Mouse (Mus musculus) adrenal gland, postnatal 14 days (tissue): Measurements from ENCODE around the gene Cdk7. TPM values are rescaled to one million over a fixed set of nuclear protein-coding genes. Genes with fewer than 3 reads are reported as not detected.
"Not testable (repeated sequence)": the region's sequence is repeated elsewhere in the genome, so short reads cannot be mapped to it uniquely, and the experiment has no call there.

Experiments used
- DNase-seq: peaks from one replicate; pipeline ENCODE4 v3.0.0; 2021; ENCODE audit warnings: mixed read lengths
- long read RNA-seq, 2 experiments: library from polyadenylated mRNA; stranded (forward); transcript quantifications; one replicate each; pipeline ENCODE4 v2.0.0; 2021
- total RNA-seq: library from RNA; stranded (reverse); gene quantifications from 2 replicates; pipeline ENCODE4 v1.2.3, GENCODE M21; 2021

Gene Cdk7
- total RNA-seq = 40.9 and 42.0 TPM in 2 replicates
- long read RNA-seq, experiment 1, transcript Cdk7-201 (12 exons, 1,988 nt) = major isoform, 30 of 40 reads
- long read RNA-seq, experiment 1, partial matches to known transcripts = 5 of 40 reads
- long read RNA-seq, experiment 1, other reads (novel, unspliced or antisense) = 5 of 40 reads
- long read RNA-seq, experiment 2, transcript Cdk7-201 (12 exons, 1,988 nt) = major isoform, 35 of 38 reads
- long read RNA-seq, experiment 2, partial matches to known transcripts = 0 of 38 reads
- long read RNA-seq, experiment 2, other reads (novel, unspliced or antisense) = 3 of 38 reads

DNA sequence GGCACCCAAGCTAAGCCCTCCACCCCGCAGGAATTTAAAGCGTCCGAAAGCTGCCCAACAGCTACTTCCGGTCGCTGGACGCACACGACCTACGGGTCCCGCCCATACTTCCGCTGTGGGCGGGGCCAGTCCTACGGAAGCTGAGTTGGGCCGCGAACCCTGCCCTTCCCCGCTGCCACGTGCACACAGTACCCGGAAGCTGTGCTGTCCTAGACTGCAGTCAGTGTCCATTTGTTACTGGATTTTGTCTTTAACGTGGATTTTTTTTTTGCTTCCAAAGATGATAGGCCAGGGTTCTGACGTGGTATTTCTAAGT lies at the start of gene Cdk7:
TSS of gene Cdk7 (minus strand) at position 79 of the 316 bp plus-strand sequence.
- DNase-seq = peak; percentile 97

DNA sequence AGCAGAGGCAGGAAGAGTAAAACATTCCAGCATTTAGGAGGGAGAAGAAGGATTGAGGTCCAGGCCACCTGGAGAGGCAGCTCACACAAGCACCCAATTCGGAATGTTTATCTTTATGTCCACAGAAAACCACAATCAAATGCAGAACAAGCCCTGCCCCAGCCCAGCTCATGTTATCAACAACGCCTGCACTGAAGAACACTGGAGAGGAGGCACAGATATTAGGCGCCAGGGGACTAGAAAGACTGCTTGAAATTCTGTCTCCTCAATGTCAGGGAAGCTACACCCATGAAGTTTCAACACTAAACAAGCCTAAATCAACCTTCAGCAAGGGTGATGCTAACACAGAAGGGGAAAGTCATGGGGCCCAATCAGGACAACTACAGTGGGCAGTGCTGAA lies 46.8 kb upstream of the Cdk7 start:
- no peak for DNase-seq

DNA sequence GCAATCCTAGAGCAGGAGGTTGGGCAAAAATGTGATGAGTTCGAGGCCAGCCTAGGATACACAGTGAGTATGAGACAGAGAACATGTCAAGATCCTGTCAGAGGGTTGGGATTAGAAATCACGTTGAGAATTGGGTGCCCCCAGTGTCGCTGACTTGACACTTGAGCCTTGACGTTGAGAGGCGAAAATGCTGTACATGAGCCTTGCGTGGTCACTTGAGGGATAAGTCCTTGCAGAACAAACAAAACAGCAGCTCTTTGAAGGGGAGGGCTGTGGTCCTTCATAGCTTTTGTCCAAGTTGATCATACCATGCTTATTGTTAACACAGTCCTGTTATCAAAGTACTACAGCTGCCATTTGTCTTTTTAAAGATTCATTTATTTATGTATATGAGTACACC lies 46.0 kb upstream of the Cdk7 start:
- DNase-seq = no peak

DNA sequence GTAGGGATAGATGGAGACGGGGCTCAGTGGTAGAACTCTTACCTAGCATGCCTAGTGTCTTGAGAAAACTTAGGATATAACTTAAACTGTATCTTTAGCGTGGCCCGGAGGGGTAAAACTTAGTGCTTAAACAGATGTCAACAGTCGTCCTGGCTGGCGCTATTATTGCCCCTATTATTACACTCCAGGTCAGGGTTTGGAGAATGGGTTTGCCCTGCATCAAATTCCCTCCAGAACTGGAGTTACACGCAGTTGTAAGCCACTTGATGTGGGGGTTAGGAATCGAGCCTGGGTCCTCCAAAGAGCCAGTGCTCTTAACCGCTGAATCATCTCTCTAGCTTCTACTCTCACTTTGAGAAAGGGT lies 45.3 kb upstream of the Cdk7 start:
- no peak for DNase-seq

DNA sequence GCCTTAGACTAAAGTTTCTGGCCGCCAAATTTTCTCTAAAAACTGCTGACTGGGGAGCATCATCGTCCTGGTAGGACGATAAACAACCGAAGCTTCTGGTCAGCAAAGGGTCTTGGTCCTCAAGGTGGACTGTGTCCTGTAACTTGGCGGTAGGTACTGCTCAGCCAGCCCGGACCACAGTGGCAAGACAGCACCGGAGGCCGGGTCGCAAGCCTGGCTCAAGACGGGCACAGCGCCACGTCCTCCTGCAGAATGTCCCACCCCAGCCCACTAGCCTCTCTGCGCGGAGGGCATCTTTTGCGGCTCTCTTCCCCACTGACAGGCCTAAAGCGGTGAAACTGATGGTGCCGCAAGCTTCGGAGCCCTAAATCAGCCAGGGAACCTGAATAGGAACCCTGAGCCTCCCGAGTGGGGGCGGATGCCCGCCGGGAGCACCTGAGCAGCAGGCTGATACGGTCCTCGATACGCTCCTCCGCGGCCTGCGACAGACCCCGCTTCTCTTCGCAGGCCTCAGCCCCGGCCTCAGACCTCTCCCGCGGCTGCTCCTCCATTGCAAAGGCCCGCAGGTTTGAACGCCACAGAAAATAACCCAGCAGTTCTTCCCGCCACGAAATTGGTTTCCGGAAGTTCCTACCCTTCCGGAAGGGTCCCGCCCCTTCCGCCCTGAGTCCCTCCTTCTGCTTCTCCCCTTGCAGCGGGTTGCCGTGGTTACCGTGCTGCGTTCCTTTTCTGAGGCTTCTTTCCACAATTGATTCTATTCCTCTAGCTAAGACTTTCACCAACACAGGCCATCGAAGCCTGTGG lies 44.7 kb upstream of the Cdk7 start, which contains the start of gene Cenph:
TSS of gene Cenph (minus strand) at position 648 of the 804 bp plus-strand sequence.
- DNase-seq = peak; percentile 93

DNA sequence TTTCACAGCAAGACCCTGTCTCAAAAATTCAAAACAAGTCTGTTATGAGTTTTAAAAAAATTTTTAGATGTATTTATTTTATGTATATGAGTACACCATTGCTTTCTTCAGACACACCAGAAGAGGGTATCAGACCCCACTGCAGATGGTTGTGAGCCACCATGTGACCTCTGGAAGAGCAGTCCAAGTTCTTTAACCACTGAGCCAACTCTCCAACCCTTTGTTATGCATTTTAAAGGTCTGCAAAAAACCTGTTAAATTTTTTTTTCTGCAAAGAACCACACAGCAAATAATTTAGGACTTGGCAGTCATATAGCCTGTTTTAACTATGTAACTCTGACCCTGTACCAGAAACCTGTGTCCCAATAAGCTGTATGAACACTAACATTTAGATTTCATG lies 44.0 kb upstream of the Cdk7 start:
- no peak for DNase-seq

DNA sequence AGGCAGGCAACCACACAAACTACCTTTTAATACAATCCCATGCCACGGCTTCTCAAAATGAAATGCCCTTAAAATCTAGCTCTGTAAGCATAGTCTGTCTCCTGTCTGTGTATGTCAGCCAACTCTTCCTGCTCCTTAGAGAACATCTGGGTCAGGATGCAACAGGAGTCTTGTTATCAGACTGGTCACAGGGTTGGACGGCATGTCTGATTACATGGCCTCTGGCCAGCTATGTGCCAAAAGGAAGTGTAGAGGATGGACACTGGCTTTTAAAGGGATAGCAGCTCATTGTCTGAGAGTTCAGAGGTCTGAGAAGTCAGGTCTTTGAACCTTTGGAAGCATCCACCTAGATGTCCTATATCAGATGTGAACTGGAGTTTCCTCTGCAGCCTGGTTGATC lies 24.6 kb upstream of the Cdk7 start:
- DNase-seq = no peak

DNA sequence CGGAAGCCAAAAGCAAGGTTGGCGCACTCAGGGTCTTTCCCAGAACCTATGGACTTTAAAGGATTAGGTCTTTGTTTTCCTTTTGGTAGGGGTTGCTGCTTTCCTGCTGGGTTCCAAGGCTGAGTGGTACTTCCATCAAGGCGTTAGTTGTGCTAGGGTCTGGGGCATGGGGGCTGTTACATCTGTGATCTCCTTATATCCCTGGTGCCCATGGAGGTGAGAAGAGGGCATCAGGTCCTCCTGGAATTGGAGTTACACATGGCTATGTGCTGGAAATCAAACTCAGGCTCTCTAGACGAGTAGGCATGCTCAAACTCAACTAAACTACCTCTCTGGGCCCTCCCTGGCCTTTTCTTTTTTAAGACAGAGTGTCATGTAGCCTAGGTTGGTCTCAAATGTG lies 23.4 kb upstream of the Cdk7 start:
- no peak for DNase-seq

DNA sequence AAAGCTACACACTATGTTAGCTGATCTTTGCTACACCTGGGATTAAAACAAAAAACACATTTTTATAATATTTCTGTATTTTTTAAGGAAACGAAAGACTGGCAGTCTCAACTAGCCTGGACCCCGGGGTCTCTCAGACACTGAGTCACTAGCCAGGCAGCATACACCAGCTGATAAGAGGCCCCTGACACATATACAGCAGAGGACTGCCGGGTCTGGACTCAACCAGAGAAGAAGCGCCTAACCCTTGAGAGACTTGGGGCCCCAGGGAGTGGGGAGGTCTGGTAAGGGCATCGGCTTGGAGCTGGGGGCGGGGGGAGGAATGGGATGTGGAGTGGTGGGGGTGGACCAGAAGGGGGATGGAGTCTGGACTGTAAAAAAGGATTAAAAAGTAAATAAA lies 22.3 kb upstream of the Cdk7 start:
- no peak for DNase-seq

DNA sequence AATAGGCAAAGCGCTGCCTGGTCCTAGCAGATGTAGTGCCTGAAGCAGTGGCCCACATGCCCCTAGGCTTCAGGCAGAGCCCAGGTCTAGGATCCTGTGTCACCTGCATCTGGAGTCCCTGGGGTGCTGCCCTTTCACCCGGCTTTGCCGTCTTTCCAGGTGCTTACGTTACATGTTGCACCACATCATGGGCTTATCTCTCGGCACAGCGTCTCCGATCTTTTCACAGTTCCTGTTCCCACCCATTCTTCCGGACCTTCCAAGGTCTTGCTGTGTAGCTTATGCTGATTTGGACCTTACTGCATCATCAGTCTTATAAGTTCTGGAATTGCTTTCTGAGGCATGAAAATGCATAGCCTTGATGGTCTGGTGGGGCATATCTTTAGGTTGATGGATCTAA lies 21.8 kb upstream of the Cdk7 start:
- no peak for DNase-seq

DNA sequence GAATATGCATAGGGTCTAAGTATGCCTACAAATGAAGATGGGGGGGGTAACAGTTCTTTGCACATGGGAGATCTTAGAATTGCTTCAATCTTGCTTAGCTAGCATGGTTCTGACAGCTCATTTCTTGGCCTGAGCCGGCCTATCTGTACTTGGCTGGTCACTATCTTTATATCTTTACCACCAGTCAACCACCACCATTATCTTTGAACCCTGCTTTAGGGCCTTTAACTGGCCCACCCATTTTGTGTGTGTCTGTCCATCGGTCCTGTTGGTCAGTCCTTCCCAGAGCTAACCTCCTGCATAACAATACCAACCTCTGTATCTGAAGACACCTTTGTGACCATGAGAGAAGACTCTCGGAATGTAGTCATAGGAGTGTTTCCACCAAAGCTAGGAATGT lies 20.7 kb upstream of the Cdk7 start:
- no peak for DNase-seq

DNA sequence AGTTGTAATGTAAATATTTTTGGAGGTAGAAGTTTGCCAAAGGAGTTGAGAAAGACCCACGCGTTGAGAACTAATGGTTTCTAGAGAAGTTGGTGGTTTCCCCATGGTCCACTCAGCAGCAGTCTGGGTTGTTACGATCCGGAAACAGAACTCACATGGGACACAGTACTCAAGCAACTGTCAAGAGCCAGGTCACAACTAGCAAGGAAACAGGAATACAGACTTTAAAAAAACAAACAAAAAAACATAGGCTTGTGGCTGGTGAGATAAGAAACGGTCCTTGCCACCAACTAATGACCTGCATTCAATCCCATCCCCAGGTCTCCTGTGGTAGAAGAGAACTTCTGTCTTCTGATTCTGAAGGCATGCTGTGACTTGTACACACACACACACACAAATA lies 20.1 kb upstream of the Cdk7 start:
- no peak for DNase-seq

DNA sequence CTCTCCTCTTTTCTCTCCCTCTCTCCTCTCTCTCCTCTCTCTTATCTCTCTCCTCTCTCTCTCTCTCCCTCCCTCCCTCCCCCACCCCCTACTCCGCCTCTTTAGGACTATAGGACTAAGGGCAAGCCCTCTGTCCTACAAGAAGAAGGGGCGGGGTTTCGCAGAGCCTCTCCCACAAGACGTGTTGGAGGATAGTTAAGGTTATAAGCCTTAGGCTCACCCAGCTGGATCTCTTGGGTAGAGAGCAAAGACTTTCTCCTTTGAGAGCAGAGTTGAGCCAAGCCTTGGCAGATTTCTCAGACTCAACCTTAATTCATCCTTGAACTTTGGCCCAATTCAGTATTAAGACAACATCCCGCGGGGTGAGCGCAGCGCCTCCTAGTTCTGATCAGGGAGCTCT lies 17.9 kb upstream of the Cdk7 start:
- peak; percentile 40 for DNase-seq

DNA sequence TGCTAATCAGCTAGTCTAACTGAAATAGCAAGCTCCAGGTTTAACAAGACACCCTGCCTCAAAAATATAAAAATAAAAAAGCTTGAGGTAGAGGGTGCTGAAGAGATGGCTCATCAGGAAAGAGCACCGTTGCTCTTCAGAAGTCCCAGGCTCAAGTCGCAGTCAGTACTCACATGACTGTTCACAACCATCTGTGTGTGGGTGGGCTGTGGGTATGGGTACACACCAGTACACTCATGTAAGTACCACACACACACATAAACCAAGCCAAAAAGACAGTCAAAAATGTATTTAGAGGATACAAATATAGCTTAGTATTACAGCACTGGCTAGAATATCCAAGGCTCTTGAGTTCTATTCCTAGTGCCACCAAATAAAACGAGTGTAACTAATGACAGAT lies 15.4 kb upstream of the Cdk7 start:
- no peak for DNase-seq

DNA sequence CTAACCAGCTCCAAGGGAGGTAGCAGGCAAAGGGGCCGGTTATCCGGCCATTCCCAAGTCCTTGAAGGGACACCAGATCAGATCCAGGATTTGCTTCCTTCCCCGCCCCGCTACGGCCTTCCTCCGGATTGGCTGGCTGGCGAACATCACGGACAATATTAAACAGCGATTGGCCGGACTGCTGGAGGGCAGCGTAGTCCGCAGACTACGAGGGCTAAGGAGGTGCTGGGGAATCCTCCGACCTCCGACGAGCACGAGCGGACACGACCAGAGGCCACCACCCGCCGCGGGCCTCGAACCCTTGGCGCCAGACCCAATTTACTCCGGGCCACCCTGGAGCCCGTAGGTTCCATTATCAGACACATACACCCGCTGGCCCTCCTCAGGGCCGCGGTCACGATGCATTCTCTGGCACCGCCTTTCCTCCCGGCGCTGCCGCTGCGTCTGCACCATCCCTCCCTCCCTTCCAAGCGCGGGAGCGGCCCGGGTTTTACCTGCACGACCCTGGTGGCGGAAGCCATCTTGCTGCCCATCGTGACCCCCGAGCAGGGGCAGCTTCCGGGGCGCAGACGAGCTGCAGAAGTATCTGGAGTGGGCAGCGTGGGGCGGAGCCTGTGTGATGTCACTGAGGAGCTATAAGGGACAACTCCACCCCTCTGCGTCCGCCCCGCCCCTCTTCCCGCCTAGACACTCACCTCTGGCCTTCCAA lies 13.5 kb upstream of the Cdk7 start, which contains the start of gene Mrps36:
TSS of gene Mrps36 (minus strand) at position 624 of the 709 bp plus-strand sequence.
- DNase-seq = peak; percentile 96

DNA sequence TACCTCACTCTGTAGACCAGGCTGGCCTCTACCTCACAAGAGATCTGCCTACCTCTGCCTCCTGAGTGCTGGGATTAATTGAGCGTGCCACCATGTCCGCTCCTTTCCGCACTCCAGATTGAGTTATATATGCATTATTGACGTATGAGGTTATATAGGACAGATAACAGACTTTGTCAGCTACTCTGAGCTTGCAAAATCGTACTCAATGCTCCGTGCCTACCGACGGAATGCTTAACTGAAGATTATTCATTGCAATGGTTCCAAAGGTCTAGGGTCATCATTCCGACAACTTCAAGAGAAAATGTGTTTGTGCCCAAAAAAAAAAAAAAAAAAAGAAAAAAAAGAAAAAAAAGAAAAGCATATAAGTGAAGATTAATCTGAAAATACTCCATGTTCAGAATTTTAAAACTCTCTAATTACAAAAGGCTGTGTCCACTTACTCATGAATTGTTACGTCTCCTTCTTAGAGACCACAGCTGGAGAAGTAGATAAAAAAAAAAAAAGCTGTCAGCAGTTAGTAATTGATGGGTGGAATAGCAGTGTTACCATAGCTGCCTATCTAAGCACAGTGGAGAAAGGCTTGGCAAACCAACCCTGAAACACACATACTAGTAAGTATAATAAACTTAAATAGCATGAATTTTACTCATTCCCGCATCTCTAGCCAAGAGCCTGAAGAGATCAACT lies 12.8 kb upstream of the Cdk7 start:
- no peak for DNase-seq

DNA sequence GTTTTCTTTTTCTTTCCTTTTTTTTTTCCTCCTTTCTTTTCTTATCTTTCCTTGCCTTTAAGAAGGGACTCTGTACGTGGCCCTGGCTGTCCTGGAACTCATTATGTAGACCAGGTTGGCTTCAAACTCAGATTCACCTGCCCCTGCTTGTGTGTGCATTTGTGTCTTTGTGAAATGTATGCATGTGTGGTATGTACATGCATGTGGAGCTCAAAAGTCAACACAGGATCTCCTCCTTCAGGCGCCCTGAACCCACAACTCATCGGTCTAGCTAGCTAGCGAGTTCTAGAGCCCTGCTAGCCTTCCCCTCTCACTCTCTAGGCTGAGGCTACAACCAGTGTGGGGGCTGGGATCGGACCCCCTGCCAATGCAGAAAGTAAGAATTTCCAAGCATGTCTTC lies 12.1 kb upstream of the Cdk7 start:
- no peak for DNase-seq

DNA sequence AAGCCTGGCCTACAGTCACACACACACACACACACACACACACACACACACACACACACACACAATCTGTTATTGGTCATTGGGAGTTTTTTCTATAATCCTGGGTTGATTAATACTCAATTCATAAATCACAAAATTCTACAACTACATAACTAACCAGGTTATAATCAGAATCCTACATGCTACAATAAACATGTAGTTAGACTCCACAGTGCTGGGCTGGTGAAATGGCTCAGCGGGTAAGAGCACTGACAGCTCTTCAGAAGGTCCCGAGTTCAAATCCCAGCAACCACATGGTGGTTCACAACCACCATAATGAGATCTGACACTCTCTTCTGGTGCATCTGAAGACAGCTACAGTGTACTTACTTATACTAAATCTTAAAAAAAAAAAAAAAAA lies 2.0 kb upstream of the Cdk7 start:
- no peak for DNase-seq

DNA sequence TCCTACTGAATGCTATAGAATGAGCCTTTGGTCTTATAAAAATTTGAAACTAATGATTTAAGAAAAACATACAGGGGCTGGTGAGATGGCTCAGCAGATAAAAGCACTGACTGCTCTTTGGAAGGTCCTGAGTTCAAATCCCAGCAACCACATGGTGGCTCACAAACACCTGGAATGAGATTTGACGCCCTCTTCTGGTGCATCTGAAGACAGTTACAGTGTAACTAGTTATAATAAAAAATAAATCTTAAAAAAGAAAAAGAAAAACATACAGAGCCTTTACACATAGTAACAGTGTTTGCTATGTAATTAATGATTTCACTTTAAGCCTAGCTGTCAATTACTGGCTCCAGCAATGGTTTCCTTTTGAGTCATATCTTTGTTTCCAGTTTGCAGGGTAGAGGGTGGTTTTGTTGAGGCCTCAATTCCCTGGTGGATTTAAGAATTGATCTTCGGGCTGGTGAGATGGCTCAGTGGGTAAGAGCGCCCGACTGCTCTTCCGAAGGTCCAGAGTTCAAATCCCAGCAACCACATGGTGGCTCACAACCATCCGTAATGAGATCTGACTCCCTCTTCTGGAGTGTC lies 815 bp upstream of the Cdk7 start:
- DNase-seq = peak; percentile 8

DNA sequence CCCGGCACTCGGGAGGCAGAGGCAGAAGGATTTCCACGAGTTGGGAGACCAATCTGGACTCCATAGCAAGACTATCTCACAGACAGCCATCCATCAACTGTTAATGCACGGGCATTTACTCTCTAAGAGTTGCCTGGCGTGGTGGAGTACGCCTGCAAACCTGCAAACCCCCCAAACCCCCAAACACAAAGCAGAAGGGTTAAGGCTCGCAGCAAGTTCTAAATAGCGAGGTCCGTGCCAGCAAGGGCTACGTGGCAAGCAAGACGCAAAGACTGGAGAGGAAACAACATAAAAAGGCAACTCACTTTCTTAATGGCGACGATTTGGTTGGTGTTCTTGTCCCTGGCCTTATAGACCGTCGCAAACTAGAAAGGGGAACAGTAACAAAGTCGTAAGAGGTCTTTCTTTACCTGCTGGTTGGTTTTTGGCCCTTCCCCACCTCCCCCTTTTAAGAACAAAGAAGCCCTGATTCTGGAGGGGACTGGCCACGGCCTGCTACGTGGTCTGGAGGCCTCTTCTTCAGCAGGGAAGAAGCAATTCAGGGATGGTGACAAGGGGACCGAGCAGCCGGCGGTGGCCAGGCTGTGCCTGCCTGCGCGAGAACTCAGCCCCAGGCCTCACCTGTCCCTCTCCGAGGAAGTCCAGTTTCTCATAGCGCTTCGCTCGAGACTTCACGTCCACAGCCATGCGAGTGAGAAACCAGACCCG lies 432 bp downstream of the Cdk7 start:
- peak; percentile 19 for DNase-seq

DNA sequence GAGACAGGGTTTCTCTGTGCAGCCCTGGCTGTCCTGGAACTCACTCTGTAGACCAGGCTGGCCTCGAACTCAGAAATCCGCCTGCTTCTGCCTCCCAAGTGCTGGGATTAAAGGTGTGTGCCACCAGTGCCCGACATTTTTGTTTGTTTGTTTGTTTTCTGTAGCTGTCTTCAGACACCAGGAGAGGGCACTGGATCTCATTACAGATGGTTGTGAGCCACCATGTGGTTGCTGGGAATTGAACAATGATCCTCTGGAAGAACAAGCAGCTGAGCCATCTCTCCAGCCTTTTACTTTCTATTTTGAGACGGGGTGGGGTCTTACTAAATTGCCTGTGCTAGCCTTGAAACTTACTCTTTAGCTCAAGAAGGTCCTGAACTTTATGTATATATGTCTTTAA lies 2.2 kb downstream of the Cdk7 start:
- not testable (repeated sequence) for DNase-seq

DNA sequence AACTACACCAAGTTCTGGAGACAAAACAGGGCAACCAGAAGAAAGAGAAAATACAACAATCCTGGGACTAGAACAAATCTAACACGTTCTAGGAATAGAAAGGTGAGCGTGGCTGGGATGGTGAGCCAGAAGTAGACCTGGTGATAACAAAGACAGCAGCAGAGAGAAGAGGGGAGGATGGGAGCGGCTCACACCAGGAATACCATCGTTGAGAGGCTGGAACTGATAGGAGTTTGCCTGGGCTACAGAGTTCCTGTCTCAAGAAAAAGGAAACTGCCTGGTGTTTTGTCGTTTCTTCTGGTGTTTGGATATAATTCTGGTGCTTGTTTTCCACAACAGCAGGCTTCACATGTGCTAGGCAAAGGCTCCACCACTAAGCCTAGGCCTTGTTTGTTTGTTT lies 2.7 kb downstream of the Cdk7 start:
- DNase-seq = no peak
